Mouse (Mus musculus) spleen, adult 2 months (tissue): Measurements from ENCODE around the gene Pank4.

Source experiments
- CTCF ChIP-seq: fragments of 200-500 bp; IDR thresholded peaks from 2 replicates; pipeline ENCODE4 v1.5.1; 2011; ENCODE audit warnings: mild to moderate bottlenecking, inconsistent platforms; ENCODE audit not compliant: insufficient read depth, insufficient read length, insufficient replicate concordance; ENCODE audit errors: extremely low read depth
- POLR2A ChIP-seq: fragments of 200-500 bp; IDR thresholded peaks from 2 replicates; pipeline ENCODE4 v1.6.1; 2011; ENCODE audit warnings: low read depth, low read length, inconsistent platforms

DNA sequence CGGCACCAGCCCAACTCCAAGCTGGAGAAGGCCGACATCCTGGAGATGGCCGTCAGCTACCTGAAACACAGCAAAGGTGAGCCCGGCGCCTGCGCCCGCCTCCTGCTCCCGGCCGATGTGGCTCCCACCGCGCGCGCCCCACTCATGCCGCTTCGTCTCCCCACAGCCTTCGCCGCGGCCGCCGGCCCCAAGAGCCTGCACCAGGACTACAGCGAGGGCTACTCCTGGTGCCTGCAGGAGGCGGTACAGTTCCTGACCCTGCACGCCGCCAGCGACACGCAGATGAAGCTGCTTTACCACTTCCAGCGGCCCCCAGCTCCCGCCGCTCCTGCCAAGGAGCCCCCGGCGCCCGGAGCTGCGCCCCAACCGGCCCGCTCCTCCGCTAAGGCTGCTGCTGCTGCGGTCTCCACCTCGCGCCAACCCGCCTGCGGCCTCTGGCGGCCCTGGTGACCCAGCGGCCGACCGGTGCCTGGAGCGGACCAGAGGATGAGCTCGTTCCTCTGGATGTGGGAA lies 2.6 kb upstream of the Pank4 start:
- no peak for TF ChIP-seq CTCF
- TF ChIP-seq POLR2A: no peak; the same call in 1 of the 2 replicates
